Mouse (Mus musculus): ENCODE results near the gene Gm49416.

Gm49416 gene

GRCm38 (mm10) chr19:8920073-8920736 is 31.5 kb downstream of the Gm49416 start, which contains the start of gene B3gat3:
TSS of gene B3gat3 (plus strand) at chr19:8920374.
- peak; percentile 92 for DNase-seq (ENCODE audit: low spot score)

DNA sequence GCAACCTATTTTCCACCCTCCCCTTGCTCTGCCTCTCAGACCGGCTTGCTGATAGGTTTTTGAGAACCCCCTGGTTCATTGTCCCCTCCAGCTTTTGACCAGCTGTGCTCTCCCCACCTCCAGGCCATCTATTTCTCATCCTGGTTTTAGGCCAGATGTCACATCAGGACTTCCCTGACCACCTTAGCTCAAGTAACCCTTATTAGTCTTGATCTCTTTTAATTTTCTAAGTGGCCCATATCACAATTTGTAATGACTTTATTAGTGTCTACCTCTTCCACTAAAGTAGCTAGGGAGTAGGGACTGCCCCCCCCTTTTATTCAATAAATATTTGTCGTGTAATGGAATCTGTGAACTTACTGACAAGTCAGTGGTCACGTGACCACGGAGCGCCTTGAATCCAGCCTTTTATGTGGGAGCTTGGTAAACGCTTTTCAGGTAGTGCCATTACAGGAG is 32.1 kb downstream of the Gm49416 start:
- DNase-seq (ENCODE audit: low spot score): no peak

GRCm38 (mm10) chr19:8921741-8922140 is 33.0 kb downstream of the Gm49416 start:
- DNase-seq (ENCODE audit: low spot score): no peak

- no peak for DNase-seq (ENCODE audit: low spot score)
Observed at GRCm38 (mm10) chr19:8926766-8927165, 38.0 kb downstream of the Gm49416 start.

GRCm38 (mm10) chr19:8927891-8928525 is 39.3 kb downstream of the Gm49416 start:
- no peak for DNase-seq (ENCODE audit: low spot score)

GRCm38 (mm10) chr19:8928689-8929223 is 40.0 kb downstream of the Gm49416 start:
- no peak for DNase-seq (ENCODE audit: low spot score)

- peak; percentile 80 for DNase-seq (ENCODE audit: low spot score)
Observed at GRCm38 (mm10) chr19:8929224-8930088, 40.7 kb downstream of the Gm49416 start, which contains the start of the genes Rom1 and Eml3. TSS of gene Rom1 (minus strand) at chr19:8929356. TSS of gene Eml3 (plus strand) at chr19:8929552.

GRCm38 (mm10) chr19:8930117-8930516 is 41.4 kb downstream of the Gm49416 start:
- DNase-seq (ENCODE audit: low spot score): no peak

GRCm38 (mm10) chr19:8930771-8931170 is 42.0 kb downstream of the Gm49416 start:
- no peak for DNase-seq (ENCODE audit: low spot score)

- no peak for DNase-seq (ENCODE audit: low spot score)
Observed at GRCm38 (mm10) chr19:8936736-8937135, 48.0 kb downstream of the Gm49416 start.

GRCm38 (mm10) chr19:8940526-8941133 is 51.9 kb downstream of the Gm49416 start:
- DNase-seq (ENCODE audit: low spot score): no peak

GRCm38 (mm10) chr19:8941136-8941514 is 52.4 kb downstream of the Gm49416 start:
- DNase-seq (ENCODE audit: low spot score): no peak

DNA sequence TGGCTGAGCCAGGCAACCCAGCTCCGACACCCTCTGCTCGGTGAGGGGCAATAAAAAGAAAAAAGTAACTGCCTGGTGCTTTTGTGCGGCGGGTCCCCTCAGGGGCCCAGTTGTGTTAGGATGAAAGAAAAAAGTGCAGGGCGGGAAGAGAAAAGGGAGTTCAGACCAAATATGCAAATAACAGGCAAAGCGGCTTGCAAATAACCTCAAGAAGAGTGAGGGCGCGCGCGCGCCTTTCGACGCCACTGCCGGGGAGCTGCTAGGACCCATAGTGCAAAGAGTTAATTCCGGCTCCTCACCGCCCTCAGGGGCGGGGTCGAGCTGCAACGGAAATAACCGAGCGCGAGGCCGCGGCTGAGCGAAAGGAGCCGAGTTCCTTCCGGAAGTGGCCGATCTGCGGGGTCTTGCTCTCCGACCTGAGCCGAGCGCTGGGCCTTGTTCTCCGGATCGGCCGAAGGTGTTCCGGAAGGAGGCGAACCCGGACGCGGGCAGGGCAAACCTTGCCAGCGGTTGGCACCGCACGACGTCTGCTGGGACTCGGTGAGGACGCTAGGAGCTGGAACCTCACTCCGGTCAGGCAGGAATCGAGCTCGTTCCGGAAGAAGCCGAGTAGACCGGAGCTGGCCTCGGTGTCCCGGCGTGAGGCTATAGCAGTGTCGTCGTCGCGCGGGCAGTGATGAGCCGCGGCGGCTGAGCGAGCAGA is 52.9 kb downstream of the Gm49416 start, which contains the start of gene Mta2:
Mta2 (plus strand) TSS at position 361 of the 703 bp plus-strand sequence.
- DNase-seq (ENCODE audit: low spot score): peak; percentile 90

DNA sequence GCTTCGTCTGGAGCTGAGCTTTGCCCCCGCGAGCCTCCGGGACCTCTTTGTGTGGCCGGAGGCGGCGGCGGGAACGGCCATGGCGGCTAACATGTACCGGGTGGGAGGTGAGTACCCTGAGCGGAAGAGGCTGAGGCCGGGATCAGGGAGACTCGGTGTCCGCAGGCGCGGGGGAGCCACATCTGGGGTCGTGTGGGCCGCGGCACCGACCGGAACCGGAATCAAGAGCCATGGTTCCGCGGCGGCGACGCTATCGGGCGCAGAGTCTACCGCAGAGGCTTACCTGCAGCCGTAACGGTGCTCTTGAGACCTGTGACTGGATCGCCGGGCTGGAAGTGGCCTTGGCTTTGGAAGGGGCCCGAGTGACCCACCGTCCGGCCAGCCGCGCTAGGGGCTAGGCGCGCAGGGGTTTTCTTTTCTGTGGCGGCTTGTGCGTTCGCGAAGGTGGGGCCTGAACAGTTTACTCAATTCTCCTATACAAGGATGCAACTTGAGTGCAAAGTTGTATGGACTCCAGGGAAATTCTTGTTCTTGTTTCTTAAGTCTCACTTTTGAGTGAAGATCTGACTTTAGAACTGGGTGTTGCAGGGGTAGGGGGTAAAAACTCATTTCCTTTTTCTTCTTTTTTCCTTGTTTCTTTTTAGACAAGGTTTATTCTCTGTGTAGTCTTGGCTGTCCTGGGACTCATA is 53.7 kb downstream of the Gm49416 start:
- no peak for DNase-seq (ENCODE audit: low spot score)

DNA sequence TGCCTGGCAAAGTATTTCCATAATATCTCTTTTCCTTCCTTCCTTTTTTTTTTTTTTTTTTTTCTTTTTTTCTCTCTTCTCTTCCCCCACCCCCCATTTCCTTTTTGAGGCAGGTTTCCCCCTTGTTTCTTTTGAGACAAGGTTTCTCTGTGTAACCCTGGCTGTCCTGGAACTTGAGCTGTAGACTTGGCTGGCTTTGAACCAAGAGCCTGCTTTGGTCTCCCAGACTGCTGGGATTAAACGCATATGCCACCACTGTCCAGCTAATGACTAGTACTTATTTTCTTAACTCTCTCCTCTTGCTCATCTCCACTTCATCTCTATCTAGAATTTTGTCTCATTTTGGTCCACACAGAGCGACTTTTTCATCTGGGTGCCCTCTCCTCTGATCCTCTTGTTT is 54.3 kb downstream of the Gm49416 start:
- no peak for DNase-seq (ENCODE audit: low spot score)

DNA sequence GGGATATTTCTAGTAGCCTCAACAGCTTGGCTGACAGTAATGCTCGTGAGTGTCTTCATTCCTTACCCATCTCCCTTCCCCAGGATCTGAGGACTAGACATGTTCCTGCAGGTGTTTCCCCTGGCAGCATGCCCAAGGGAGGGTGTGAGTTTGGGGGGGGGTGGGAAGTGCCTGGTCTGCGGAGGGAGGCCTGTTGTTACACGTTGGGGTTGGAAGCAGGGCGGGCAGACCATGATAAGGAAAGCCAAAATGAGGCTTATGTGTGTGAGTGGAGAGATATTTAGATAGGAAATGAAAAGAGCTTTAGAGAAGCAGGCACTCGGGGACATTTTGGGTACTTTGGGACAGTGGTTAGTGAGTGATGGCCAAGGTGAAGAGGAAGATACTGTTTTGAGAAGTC is 55.3 kb downstream of the Gm49416 start:
- DNase-seq (ENCODE audit: low spot score): no peak

DNA sequence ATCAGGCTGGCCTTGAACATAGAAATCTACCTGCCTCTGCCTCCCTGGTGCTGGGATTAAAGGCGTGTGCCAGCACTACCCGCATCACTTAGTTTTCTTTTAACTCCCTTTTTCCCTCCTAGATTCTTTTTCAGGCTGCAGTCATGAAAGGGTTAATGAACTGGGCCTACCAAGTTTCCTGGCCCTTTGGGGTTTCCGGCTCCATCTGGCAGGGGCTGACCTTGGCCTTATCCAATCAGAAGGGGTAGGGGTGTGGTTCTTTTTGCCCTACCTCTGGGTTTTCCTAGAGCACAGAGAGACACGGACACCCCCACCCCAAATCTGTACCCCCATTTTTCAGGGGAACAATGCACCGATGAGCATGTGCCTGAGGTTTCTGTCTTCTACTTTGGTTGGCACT is 56.0 kb downstream of the Gm49416 start:
- no peak for DNase-seq (ENCODE audit: low spot score)

All from ovary, adult 18-20 months (tissue).